Mouse (Mus musculus): Measurements from ENCODE around the gene Gabra6.
A peak's percentile ranks its signal among the peaks of the same experiment; 100 is the strongest.

Gene Gabra6

GRCm38 (mm10) chr11:42320882-42321281, at the start of gene Gabra6:
TSS of gene Gabra6 (minus strand) at chr11:42321072.
- Histone ChIP-seq H3K27me3 (ENCODE audit: insufficient read depth, low read length) (no peaks in the 10 kb centered on the region), H3K36me3 (ENCODE audit: insufficient read depth, low read length) (no peaks in the 10 kb centered on the region)
- TF ChIP-seq POU5F1 (IDR thresholded peaks at IDR 0.05; ENCODE audit: borderline replicate concordance, low read length), result no peak
- TF ChIP-seq CTCF (conservative IDR thresholded peaks at IDR 0.05; ENCODE audit: low read length), result no peak
- TF ChIP-seq NANOG (IDR thresholded peaks at IDR 0.05; ENCODE audit: borderline replicate concordance, low read length), result no peak

GRCm38 (mm10) chr11:42365544-42365943, 44.7 kb upstream of the Gabra6 start:
- Histone ChIP-seq H3K36me3 (ENCODE audit: insufficient read depth, low read length) (no peaks in the 10 kb centered on the region), H3K9me3 (ENCODE audit: low read length) (no peaks in the 10 kb centered on the region), H3K4me1 (replicated peaks; ENCODE audit: low read depth, low read length) (no peaks in the 10 kb centered on the region), H3K4me3 (replicated peaks; ENCODE audit: low read length) (no peak overlapping the region), H3K27me3 (ENCODE audit: insufficient read depth, low read length) (no peaks in the 10 kb centered on the region)
- TF ChIP-seq CTCF (conservative IDR thresholded peaks at IDR 0.05; ENCODE audit: low read length) (no peak), POU5F1 (IDR thresholded peaks at IDR 0.05; ENCODE audit: borderline replicate concordance, low read length) (no peak), NANOG (IDR thresholded peaks at IDR 0.05; ENCODE audit: borderline replicate concordance, low read length) (no peak)

More at GRCm38 (mm10) chr11:42320882-42321281, at the start of gene Gabra6:
- no peak within 1 kb of the TSS for H3K4me3 ChIP-seq (replicated peaks; ENCODE audit: low read length)
- no peaks in the 10 kb centered on the region for H3K9me3 ChIP-seq (ENCODE audit: low read length)
- H3K4me1 ChIP-seq (replicated peaks; ENCODE audit: low read depth, low read length), result no peaks in the 10 kb centered on the region

GRCm38 (mm10) chr11:42332121-42332520, 11.2 kb upstream of the Gabra6 start:
- Histone ChIP-seq H3K4me1 (replicated peaks; ENCODE audit: low read depth, low read length) (no peaks in the 10 kb centered on the region), H3K36me3 (ENCODE audit: insufficient read depth, low read length) (no peaks in the 10 kb centered on the region), H3K9me3 (ENCODE audit: low read length) (no peaks in the 10 kb centered on the region), H3K27me3 (ENCODE audit: insufficient read depth, low read length) (no peaks in the 10 kb centered on the region), H3K4me3 (replicated peaks; ENCODE audit: low read length) (no peak overlapping the region)
- TF ChIP-seq NANOG (IDR thresholded peaks at IDR 0.05; ENCODE audit: borderline replicate concordance, low read length), result no peak
- no peak for TF ChIP-seq CTCF (conservative IDR thresholded peaks at IDR 0.05; ENCODE audit: low read length)

- Histone ChIP-seq H3K27me3 (ENCODE audit: insufficient read depth, low read length) (no peaks in the 10 kb centered on the region), H3K4me3 (replicated peaks; ENCODE audit: low read length) (no peak overlapping the region), H3K9me3 (ENCODE audit: low read length) (no peaks in the 10 kb centered on the region), H3K4me1 (replicated peaks; ENCODE audit: low read depth, low read length) (no peaks in the 10 kb centered on the region), H3K36me3 (ENCODE audit: insufficient read depth, low read length) (no peaks in the 10 kb centered on the region)
- peak; percentile 37 for TF ChIP-seq CTCF (conservative IDR thresholded peaks at IDR 0.05; ENCODE audit: low read length)
- TF ChIP-seq POU5F1 (IDR thresholded peaks at IDR 0.05; ENCODE audit: borderline replicate concordance, low read length), result no peak
Measured at GRCm38 (mm10) chr11:42326262-42326661, 5.4 kb upstream of the Gabra6 start.

- no peaks in the 10 kb centered on the region for H3K27me3 ChIP-seq (ENCODE audit: insufficient read depth, low read length)
- H3K4me3 ChIP-seq (replicated peaks; ENCODE audit: low read length), result no peak overlapping the region
- no peaks in the 10 kb centered on the region for H3K4me1 ChIP-seq (replicated peaks; ENCODE audit: low read depth, low read length)
- no peaks in the 10 kb centered on the region for H3K36me3 ChIP-seq (ENCODE audit: insufficient read depth, low read length)
- H3K9me3 ChIP-seq (ENCODE audit: low read length), result no peaks in the 10 kb centered on the region
- TF ChIP-seq NANOG (IDR thresholded peaks at IDR 0.05; ENCODE audit: borderline replicate concordance, low read length) (no peak), CTCF (conservative IDR thresholded peaks at IDR 0.05; ENCODE audit: low read length) (no peak), POU5F1 (IDR thresholded peaks at IDR 0.05; ENCODE audit: borderline replicate concordance, low read length) (no peak)
Measured at GRCm38 (mm10) chr11:42321560-42321959, 688 bp upstream of the Gabra6 start.

- peaks cover 2% of the 10 kb centered on the region for H3K4me1 ChIP-seq (replicated peaks; ENCODE audit: low read depth, low read length)
- H3K9me3 ChIP-seq (ENCODE audit: low read length), result no peaks in the 10 kb centered on the region
- no peak for TF ChIP-seq POU5F1 (IDR thresholded peaks at IDR 0.05; ENCODE audit: borderline replicate concordance, low read length)
- no peak for TF ChIP-seq NANOG (IDR thresholded peaks at IDR 0.05; ENCODE audit: borderline replicate concordance, low read length)
- no peak for TF ChIP-seq CTCF (conservative IDR thresholded peaks at IDR 0.05; ENCODE audit: low read length)
- H3K4me3 ChIP-seq (replicated peaks; ENCODE audit: low read length), result no peak overlapping the region
- no peaks in the 10 kb centered on the region for H3K36me3 ChIP-seq (ENCODE audit: insufficient read depth, low read length)
- no peaks in the 10 kb centered on the region for H3K27me3 ChIP-seq (ENCODE audit: insufficient read depth, low read length)
Measured at GRCm38 (mm10) chr11:42319521-42319920, 1.4 kb downstream of the Gabra6 start.

GRCm38 (mm10) chr11:42319101-42319500, 1.8 kb downstream of the Gabra6 start:
- TF ChIP-seq CTCF (conservative IDR thresholded peaks at IDR 0.05; ENCODE audit: low read length) (no peak), POU5F1 (IDR thresholded peaks at IDR 0.05; ENCODE audit: borderline replicate concordance, low read length) (no peak), NANOG (IDR thresholded peaks at IDR 0.05; ENCODE audit: borderline replicate concordance, low read length) (no peak)
- H3K4me1 ChIP-seq (replicated peaks; ENCODE audit: low read depth, low read length), result peaks cover 3% of the 10 kb centered on the region
- H3K9me3 ChIP-seq (ENCODE audit: low read length), result no peaks in the 10 kb centered on the region
- no peak overlapping the region for H3K4me3 ChIP-seq (replicated peaks; ENCODE audit: low read length)
- no peaks in the 10 kb centered on the region for H3K36me3 ChIP-seq (ENCODE audit: insufficient read depth, low read length)
- no peaks in the 10 kb centered on the region for H3K27me3 ChIP-seq (ENCODE audit: insufficient read depth, low read length)

GRCm38 (mm10) chr11:42317985-42318384, 2.9 kb downstream of the Gabra6 start:
- no peak overlapping the region for H3K4me3 ChIP-seq (replicated peaks; ENCODE audit: low read length)
- peaks cover 3% of the 10 kb centered on the region for H3K4me1 ChIP-seq (replicated peaks; ENCODE audit: low read depth, low read length)
- no peaks in the 10 kb centered on the region for H3K27me3 ChIP-seq (ENCODE audit: insufficient read depth, low read length)
- H3K9me3 ChIP-seq (ENCODE audit: low read length), result no peaks in the 10 kb centered on the region
- no peaks in the 10 kb centered on the region for H3K36me3 ChIP-seq (ENCODE audit: insufficient read depth, low read length)
- no peak for TF ChIP-seq NANOG (IDR thresholded peaks at IDR 0.05; ENCODE audit: borderline replicate concordance, low read length)
- no peak for TF ChIP-seq CTCF (conservative IDR thresholded peaks at IDR 0.05; ENCODE audit: low read length)
- TF ChIP-seq POU5F1 (IDR thresholded peaks at IDR 0.05; ENCODE audit: borderline replicate concordance, low read length), result no peak

GRCm38 (mm10) chr11:42314850-42315249, 6.0 kb downstream of the Gabra6 start:
- Histone ChIP-seq H3K36me3 (ENCODE audit: insufficient read depth, low read length) (no peaks in the 10 kb centered on the region), H3K4me3 (replicated peaks; ENCODE audit: low read length) (no peak overlapping the region), H3K4me1 (replicated peaks; ENCODE audit: low read depth, low read length) (peaks cover 3% of the 10 kb centered on the region), H3K27me3 (ENCODE audit: insufficient read depth, low read length) (no peaks in the 10 kb centered on the region), H3K9me3 (ENCODE audit: low read length) (no peaks in the 10 kb centered on the region)
- TF ChIP-seq CTCF (conservative IDR thresholded peaks at IDR 0.05; ENCODE audit: low read length) (no peak), NANOG (IDR thresholded peaks at IDR 0.05; ENCODE audit: borderline replicate concordance, low read length) (no peak), POU5F1 (IDR thresholded peaks at IDR 0.05; ENCODE audit: borderline replicate concordance, low read length) (no peak)

All from E14TG2a.4 (cell line).